Mouse (Mus musculus) layer of hippocampus, adult 11-12 months (tissue): ENCODE data around the gene Olfr630.
"Not testable (repeated sequence)": the region's sequence is repeated elsewhere in the genome, so short reads cannot be mapped to it uniquely, and the experiment has no call there.

ENCODE experiments used
- DNase-seq: peaks from one replicate; pipeline ENCODE4 v3.0.0; 2022; ENCODE audit warnings: low spot score

The Olfr630 gene

GRCm38 (mm10) chr7:103757233-103757632, at the start of gene Olfr630:
Gene Olfr630 (minus strand): TSS chr7:103757333.
- no peak for DNase-seq

GRCm38 (mm10) chr7:103806856-103807255, 49.7 kb upstream of the Olfr630 start:
- peak; percentile 10 for DNase-seq

GRCm38 (mm10) chr7:103792669-103793388, 35.7 kb upstream of the Olfr630 start:
- DNase-seq = no peak

GRCm38 (mm10) chr7:103791721-103792120, 34.6 kb upstream of the Olfr630 start, which contains the start of gene Olfr67:
Gene Olfr67 (minus strand): TSS chr7:103791821.
- no peak for DNase-seq

GRCm38 (mm10) chr7:103779598-103779997, 22.5 kb upstream of the Olfr630 start, which contains the start of gene Olfr68:
Gene Olfr68 (minus strand): TSS chr7:103779698.
- no peak for DNase-seq

GRCm38 (mm10) chr7:103777652-103778051, 20.5 kb upstream of the Olfr630 start:
- DNase-seq = not testable (repeated sequence)

GRCm38 (mm10) chr7:103771494-103771893, 14.4 kb upstream of the Olfr630 start, which contains the start of gene Olfr69:
Gene Olfr69 (minus strand): TSS chr7:103771594.
- no peak for DNase-seq

GRCm38 (mm10) chr7:103767687-103768086, 10.6 kb upstream of the Olfr630 start:
- not testable (repeated sequence) for DNase-seq

- not testable (repeated sequence) for DNase-seq
Observed at GRCm38 (mm10) chr7:103762212-103762611, 5.1 kb upstream of the Olfr630 start.

GRCm38 (mm10) chr7:103744843-103745242, 12.3 kb downstream of the Olfr630 start, which contains the start of gene Olfr629:
Gene Olfr629 (minus strand): TSS chr7:103744943.
- no peak for DNase-seq

- no peak for DNase-seq
Observed at GRCm38 (mm10) chr7:103730074-103730473, 27.1 kb downstream of the Olfr630 start, which contains the start of gene Olfr628. Gene Olfr628 (plus strand): TSS chr7:103730374.

- DNase-seq = peak; percentile 15
Observed at GRCm38 (mm10) chr7:103716398-103716797, 40.7 kb downstream of the Olfr630 start.

- no peak for DNase-seq
Observed at GRCm38 (mm10) chr7:103714371-103714770, 42.8 kb downstream of the Olfr630 start, which contains the start of gene Olfr243. Gene Olfr243 (plus strand): TSS chr7:103714671.

GRCm38 (mm10) chr7:103712024-103712423, 45.1 kb downstream of the Olfr630 start:
- no peak for DNase-seq
